Mouse (Mus musculus) kidney, adult 11 months (tissue): ENCODE data around the gene D030056L22Rik.
A peak's percentile ranks its signal among the peaks of the same experiment; 100 is the strongest.

Source experiments
- DNase-seq: peaks from one replicate; pipeline ENCODE4 v3.0.0; 2022

D030056L22Rik gene

DNA sequence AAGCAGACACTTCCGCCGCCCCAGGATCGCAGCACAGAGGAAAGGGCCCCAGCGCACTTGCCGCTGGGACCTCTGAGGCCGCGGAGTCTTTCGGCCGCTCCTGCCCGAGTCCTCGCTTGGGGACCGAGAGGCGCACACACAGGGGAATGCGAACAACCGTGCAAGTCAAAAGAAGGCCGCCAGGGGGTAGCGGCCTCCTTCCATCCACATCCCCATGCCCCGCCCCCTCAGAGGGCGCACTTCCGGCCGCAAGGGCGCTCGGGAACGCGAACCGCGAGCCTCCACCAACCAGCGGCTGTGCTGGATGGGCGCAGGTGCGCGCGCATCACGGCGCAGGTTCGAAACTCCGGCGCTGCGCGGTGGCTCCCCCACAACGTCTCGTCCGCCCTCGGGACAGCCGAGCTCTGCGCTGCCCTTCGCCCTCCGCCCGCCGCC is at the start of gene D030056L22Rik:
Gene D030056L22Rik (plus strand): TSS at position 328 of the 435 bp plus-strand sequence.
- peak; percentile 97 for DNase-seq

- no peak for DNase-seq
These were observed 49.1 kb upstream of the D030056L22Rik start for GRCm38 (mm10) chr19:18663904-18664303.

- no peak for DNase-seq
These were observed 46.0 kb upstream of the D030056L22Rik start for GRCm38 (mm10) chr19:18666966-18667365.

GRCm38 (mm10) chr19:18669551-18669950 is 43.4 kb upstream of the D030056L22Rik start:
- DNase-seq, result no peak

GRCm38 (mm10) chr19:18670608-18671007 is 42.4 kb upstream of the D030056L22Rik start, which contains the start of gene Carnmt1:
TSS of gene Carnmt1 (plus strand) at chr19:18670764.
- peak; percentile 98 for DNase-seq

- DNase-seq, result no peak
These were observed 41.8 kb upstream of the D030056L22Rik start for GRCm38 (mm10) chr19:18671056-18671741.

DNA sequence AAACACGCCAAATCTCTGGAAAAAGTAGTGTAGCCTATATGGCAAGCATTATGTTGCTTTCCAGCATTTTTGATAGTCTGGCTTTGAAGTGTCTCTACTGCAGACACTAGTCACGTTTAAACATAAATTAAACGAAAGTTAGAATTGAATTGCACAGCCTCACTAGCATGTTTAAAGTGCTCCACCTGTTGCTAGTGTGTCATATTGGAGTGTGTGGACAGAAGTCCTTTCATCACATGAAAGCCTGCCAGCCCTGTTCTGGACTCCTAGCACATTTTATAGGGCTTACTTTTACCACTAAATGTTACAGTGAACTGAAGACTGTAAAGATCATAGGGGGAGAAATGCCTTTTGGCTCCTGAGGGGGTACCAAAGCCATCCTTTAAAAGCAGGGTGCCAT is 40.5 kb upstream of the D030056L22Rik start:
- DNase-seq, result no peak

DNA sequence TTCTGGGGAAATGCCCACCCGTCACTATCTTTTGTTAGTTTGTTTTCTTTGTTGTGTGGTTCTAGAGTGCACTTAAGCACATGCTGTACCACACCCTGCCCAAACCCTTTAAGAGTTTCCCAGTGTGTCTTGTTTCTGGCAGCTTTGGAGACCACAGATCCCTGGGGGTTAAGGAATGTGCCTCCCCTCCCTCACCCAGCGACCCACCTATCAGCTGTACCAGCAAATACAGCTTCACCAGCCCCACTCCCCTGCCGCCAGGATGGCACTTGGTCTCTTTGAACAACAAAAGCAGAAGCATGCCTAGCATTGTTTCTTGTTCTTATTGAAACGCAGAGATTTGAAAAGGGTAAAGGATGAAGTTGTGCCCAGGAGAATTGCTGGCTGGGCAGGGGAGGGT is 39.9 kb upstream of the D030056L22Rik start:
- no peak for DNase-seq

- DNase-seq, result no peak
These were observed 30.9 kb upstream of the D030056L22Rik start for GRCm38 (mm10) chr19:18682142-18682541.

DNA sequence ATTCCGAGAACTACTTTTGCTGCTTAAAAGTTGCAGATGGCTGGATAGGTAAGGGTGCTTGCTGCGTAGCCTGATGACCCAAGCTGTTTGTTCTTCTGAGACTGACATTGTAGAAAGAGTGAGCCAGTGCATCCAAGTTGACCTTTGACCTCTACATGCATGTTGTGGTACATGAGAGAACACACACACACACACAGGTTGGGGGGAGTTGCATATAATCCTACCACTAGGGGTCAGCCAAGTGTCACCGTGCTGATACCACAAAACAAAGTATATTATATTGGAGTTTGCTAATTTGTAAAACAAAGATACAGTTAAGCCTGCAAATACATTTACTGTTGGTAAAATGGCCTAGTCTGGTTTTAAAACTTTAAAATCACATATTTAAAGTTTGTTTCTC is 25.4 kb upstream of the D030056L22Rik start:
- DNase-seq, result no peak

DNA sequence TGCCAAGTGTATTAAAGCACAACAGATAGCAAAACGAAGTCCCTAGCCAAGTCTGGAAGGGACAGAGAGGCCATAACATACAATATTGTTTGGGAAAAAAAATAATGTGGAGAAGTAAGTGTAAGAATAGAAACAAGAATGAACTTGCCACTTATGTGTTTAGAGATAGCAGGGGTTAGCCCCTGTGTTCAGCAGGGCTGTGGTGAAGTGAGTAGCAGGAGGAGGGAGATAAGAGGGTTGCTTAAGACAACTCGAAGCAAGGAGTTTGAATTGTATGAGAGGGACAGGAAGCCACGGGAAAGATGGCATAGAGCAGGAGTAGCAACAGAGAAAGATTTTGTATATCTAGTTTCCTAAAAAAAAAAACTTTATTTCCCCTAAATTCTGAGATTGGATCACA is 20.8 kb upstream of the D030056L22Rik start:
- no peak for DNase-seq

- no peak for DNase-seq
These were observed 20.2 kb upstream of the D030056L22Rik start for GRCm38 (mm10) chr19:18692768-18693167.

DNA sequence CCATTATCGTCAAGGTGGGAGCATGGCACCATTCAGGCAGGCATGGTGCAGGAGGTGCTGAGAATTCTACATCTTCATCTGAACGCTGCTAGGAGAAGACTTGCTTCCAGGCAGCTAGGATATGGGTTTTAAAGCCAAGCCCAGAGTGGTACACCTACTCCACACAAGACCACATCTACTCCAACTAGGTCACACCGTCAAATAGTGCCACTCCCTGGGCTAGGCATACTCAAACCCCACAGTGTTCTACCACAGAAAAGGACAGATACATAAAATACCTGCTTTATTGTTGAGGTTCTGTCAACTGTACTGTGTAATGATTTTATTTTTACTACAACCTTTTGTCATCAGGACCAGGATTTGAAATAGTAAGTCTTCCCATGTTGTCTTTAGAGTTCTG is 17.9 kb upstream of the D030056L22Rik start:
- no peak for DNase-seq

DNA sequence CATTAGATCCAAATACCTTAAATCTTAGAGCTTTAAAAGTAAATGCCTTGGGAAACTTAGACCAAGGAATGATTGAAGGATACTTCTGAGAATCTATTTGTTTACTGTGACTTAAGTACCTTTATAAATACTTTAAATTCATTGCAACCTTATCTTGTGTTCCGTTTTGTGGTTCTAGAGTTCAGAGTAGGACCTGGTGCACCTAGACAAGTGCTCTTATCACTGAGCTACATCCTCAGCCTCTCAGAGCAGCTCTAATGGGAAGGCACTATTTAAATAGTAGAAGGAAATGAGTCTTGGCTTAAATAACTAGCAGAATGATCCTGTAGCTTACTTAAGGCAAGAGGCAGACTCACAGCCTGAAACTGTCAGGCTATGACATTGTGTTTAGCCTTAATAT is 17.4 kb upstream of the D030056L22Rik start:
- DNase-seq, result no peak

- DNase-seq, result no peak
These were observed 4.9 kb upstream of the D030056L22Rik start for GRCm38 (mm10) chr19:18708101-18708500.

- DNase-seq, result no peak
These were observed 2.1 kb upstream of the D030056L22Rik start for GRCm38 (mm10) chr19:18710903-18711302.

DNA sequence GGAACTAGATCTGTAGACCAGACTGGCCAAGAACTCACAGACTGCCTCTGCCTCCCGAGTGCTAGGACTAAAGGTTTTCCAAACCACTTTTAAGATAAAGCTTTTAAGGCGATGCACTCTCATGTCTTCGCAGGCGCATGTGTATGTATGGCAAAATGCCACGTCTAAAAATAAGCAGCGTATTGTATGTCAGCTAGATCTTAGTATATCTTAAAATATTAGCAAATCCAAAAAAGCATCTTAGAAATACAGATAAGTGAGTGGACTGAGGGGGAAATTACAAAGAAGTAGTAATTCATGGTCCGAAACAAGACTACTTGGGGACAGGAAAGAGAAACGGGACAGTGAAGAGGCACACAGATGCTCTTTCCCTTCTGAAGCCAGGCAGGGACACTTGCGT is 1.4 kb upstream of the D030056L22Rik start:
- no peak for DNase-seq

DNA sequence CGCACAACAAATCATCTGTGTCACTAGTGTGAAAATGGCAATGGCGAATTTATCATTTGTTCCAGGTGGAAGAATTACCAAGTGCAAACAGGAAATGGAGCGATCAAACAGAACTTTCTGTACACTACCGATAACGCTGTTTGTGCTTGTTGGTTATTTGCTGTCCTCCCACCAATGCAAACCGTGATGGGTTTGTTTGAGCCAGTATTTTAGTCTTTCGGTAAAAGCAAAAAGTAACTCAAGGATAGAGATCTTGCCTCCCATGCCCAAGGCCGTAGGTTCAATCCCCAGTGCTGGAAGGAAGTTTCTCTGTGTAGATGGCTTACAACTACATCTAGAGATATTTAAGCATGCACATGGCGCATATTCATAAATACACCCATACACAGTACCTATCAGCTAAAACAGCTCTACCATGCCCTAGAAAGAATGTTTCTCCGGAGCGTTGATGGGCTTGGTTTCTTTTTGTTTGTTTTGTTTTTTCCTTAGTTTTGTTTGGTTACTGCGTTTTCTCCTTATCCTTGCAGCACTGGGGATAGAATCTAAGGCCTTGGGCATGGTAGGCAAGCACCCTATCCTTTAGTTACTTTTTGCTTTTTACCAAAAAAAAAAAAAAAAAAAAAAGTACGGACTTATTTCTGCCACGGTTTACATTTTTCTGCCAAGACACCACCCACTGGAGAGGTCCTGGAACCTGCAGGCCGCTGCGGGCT is 684 bp upstream of the D030056L22Rik start:
- no peak for DNase-seq

DNA sequence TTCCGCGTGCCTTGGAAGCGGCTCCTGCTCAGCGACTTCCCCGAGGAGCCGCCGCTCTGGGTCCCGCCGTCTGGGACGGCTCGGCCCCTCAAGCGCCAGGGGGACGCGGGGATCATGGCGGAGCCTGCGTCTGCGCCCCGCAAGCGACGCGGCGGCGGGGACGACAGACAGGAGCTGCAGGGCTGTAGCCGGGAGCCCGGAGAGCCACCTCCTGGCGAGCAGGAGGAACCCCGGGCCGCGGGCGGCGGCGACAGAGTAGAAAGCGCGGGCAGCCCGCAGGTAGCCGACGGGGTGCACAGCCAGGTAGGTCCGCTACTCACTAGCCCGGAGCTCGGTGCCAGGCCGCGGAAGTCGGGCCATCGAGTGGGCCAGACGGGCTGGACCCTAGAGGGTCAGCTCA is 364 bp downstream of the D030056L22Rik start:
- peak; percentile 51 for DNase-seq

- peak; percentile 47 for DNase-seq
These were observed 3.4 kb downstream of the D030056L22Rik start for GRCm38 (mm10) chr19:18716374-18716773.

- peak; percentile 18 for DNase-seq
These were observed 7.3 kb downstream of the D030056L22Rik start for GRCm38 (mm10) chr19:18720337-18720736.

DNA sequence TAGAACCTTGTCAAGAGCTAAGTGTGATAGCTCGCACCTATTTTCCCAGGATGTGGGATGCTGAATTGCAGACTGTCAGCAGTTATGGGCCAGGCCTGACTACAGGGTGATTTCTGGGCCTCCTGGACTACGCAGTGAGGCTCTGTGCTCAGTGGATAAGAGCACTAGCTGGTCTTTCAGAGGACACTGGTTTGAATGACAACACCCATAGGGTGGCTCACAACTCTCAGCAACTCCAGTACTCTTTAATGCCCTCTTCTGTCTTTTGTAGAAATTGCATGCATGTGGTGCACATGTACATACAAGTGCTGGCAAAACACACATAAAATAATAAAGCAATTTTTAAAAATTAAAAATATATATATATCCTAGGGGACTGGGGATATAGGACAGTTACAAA is 12.2 kb downstream of the D030056L22Rik start:
- DNase-seq, result no peak

DNA sequence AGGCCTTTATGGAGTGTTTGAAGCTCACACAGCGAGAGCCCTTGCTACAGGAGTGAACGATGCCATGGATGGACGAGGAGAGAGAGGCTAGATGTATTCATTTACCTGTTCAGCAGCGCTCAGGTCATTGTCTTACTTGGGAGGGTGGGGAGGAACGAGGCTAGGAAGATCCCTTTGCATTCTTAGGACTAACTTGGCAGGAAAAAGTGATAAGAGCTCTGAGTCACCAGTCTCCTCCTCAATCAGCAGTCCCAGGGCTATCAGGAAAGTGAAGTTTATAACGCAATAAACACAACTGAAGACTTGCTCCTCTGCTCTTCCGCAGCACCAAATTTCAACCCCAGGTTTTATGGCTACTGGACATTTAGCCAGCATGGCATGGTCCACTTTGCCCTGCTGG is 17.3 kb downstream of the D030056L22Rik start:
- DNase-seq, result no peak

- no peak for DNase-seq
These were observed 18.1 kb downstream of the D030056L22Rik start for GRCm38 (mm10) chr19:18731077-18731476.
